Mouse (Mus musculus) heart, adult 18-20 months (tissue): ENCODE results near the gene Zfp691. TPM values are rescaled to one million over a fixed set of nuclear protein-coding genes. Genes with fewer than 3 reads are reported as not detected.

Experiments used
- DNase-seq, 2 experiments: peaks; one replicate each; pipeline ENCODE4 v3.0.0; 2021 to 2022; ENCODE audit warnings: mixed read lengths in 1 of 2
- long read RNA-seq, 2 experiments: library from polyadenylated mRNA; stranded (forward); transcript quantifications; one replicate each; pipeline ENCODE4 v2.0.0; 2021
- total RNA-seq, 2 experiments: library from RNA; stranded (reverse); gene quantifications; 2 replicates each; pipeline ENCODE4 v1.2.3; 2021

The Zfp691 gene
- 10 to 100 TPM; 20.0 to 23.4 TPM for total RNA-seq
- long read RNA-seq, experiment 1, transcript Zfp691-202 (2 exons, 1,588 nt): major isoform, 5 of 9 reads
- long read RNA-seq, experiment 1, partial matches to known transcripts: 0 of 9 reads
- long read RNA-seq, experiment 1, other reads (novel, unspliced or antisense): 1 of 9 reads
- long read RNA-seq, experiment 2, partial matches to known transcripts: 0 of 9 reads
- long read RNA-seq, experiment 2, other reads (novel, unspliced or antisense): 3 of 9 reads

DNA sequence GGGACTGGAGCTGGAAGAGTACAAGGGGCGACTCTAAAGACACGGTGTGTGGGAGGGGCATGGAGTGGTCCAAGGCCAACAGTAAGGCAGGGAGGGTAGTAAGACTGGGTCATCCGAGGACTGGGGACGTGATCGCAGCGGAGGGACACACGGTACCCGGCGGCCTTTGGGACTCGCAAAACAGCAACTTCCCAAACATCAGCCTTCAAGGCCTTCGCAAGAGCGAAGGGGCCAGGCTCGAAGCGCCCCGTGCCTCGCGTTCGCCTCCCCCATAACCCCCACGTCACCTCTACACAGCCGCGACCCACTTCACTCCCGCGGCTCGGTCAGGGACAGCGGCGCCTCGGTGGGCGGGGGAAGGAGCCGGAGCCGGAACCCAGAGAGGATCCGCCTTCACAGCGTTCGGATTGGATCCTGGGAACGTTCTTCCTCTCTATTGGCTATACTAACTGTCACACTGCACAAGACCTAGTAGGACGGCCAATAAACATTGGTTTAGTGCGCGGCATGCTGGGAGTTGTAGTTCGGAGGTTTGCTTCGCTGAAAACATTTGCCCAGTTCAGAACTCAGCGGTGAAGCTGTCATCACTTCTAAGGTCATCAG lies at the start of gene Zfp691:
Gene Zfp691, minus strand, starts transcription at position 345 of the 603 bp plus-strand sequence.
- peak; percentile 98 to 99 for DNase-seq

DNA sequence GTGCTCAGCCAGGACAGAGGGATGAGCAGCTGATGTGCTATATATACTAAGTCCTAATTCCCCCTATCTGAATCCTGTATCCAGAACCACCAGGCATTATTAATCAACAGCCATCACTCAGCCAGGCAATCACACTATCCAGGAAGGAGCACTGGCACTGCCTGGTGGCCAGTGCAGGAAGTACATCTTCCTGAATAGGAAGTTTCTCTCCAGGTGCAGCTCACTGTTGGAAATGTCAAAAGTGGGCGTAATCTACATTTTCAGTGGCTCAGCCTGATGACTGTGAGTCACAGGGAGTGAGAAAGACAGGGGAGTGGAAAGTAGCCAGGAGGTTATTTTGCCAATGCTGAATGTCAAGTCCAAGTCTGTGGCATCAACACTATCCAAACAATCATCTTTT lies 49.7 kb upstream of the Zfp691 start:
- DNase-seq: peak in 1 of 2 experiments; percentile 25

DNA sequence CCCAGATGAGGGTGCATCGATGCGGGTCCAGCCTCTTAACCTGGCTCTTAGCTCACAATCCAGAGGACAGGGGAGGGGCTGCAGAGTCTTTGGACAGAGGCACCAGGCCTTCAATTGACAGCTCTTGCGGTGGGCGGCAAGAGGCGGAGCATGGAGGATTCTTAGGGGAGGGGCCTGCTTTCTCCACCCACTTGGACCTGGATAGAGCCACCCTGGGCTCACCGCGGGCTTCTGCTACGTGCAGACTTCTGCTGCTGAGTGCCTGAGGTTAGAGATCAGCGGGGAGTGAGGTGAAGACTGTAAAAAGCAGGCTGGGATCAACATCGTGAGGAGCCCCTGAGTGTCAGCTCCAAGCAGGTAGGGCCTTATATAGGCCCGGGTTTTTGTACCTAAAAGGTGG lies 44.2 kb upstream of the Zfp691 start, which contains the start of gene Tmem269:
Gene Tmem269, minus strand, starts transcription at position 49 of the 400 bp plus-strand sequence.
- DNase-seq: no peak

DNA sequence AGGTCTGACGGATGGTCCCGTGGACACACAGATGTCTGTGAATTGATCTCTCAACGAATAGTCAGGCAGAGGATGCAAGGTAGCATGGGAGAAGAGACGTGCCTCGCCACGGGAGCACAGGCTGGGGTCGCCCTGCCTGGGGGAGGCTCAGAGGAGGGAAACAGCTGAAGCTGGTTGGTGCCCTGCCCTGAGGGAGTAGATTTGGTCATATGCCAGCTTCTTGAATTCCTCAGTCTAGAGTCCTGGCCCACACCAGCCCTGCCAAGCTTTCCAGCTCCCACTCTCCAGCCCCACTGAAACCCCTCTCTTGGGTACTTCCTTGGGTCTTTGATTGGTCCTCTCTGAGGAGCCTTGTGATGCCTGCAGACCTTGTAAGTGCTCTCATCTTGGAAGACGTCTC lies 42.7 kb upstream of the Zfp691 start:
- DNase-seq: no peak

DNA sequence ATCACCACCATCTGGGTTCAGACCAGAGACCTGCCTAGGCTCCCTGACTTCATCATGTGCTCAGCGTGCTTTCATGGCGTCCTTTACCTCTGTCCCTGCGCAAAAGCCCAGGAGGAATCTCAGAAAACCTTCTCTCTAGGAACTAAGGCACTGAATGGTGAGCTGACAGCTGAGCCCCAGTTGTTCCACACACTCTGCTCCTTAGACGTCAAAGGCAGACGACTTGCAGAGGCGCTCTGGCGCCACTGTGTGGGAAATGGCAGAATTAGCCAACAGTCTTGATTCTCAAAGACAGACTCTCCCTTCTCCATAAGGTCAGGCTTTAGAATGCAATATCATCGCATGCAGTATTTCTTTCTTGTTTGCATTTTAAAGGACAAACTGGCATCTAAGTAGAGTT lies 30.7 kb upstream of the Zfp691 start:
- peak; percentile 28 to 72 for DNase-seq

DNA sequence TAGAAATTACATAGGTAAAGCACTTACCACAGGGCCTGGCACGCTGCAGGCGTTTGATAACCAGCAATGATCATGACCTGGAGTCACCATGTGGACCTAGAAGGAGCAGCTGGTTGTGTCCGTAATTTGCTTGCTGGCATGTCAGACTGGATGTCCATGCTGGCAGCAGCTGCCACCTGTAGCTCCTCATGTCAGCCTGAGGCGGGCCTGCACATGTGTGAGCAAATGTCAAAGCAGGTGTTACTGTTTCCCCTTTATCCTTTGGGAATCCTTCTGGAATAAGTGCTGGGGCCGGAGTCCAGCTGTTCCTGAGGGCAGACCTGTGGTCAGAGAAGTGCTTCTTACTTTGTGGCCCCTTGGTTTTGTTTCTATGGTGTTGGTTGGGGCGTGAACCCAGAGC lies 24.1 kb upstream of the Zfp691 start:
- no peak for DNase-seq

DNA sequence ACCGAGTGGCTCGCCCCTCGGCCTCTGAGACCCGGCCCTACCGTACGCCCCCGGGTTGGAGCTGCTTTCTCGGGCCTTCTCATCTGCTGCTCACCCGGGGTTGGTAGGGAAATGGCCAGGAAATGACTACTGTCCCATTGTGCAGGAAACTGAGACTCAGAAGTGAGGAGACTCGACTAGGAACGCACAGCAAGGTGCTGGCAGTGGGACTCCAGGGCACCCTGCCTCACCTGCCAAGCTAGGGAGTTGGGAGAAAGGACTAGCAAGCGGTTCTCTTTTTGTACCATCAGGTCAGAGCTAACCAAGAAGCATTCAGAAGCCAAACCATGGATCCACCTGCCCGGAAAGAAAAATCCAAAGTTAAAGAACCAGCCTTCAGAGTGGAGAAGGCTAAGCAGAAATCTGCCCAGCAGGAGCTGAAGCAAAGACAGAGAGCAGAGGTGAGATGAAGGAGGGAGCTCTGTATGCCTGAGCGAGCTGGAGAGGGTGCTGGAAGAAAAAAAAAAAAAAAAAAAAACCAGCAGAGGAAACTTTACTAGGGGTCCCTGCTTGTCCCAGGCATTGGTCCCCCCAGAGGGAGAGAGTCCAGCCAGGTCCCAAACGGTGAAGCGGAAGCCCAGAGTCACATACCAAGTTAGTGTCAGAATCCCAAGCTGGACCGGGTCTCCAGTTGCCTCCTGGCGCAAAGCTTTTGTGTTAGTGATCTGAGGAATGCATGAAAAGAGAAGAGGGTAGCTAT lies 21.8 kb upstream of the Zfp691 start:
- DNase-seq: no peak

DNA sequence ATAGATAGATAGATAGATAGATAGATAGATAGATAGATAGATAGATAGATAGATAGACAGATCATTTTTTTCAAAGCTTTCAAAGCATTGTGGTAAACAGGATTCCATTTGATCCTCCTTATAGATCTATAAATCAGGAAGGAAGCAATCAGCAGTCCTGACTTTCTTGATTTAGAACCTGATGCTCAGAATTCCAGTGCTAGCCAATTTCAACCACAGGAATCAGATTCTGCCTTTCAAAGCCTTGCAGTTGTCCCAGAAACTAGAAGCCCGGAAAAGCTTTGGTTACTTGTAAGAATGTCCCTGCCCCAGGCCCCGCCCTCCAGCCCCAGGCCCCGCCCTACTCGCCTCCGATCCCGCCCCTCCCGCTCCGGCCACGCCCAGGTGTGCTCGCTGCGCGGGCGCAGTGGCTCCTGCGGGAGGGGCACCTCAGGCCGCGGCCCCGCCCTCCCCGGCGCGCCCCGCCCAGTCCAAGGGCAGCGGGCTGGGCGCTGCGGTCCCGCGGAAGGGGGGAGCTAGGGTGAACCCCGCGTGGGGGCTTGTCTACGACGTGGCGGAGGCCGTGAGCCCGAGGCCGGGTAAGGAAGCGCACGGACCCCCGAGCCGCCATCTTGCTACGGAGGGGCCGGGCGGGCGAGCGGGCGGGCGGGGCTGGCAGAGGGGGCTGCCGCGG lies 21.1 kb upstream of the Zfp691 start, which contains the start of gene Svbp:
Gene Svbp, plus strand, starts transcription at position 398 of the 673 bp plus-strand sequence.
- peak; percentile 87 to 91 for DNase-seq

DNA sequence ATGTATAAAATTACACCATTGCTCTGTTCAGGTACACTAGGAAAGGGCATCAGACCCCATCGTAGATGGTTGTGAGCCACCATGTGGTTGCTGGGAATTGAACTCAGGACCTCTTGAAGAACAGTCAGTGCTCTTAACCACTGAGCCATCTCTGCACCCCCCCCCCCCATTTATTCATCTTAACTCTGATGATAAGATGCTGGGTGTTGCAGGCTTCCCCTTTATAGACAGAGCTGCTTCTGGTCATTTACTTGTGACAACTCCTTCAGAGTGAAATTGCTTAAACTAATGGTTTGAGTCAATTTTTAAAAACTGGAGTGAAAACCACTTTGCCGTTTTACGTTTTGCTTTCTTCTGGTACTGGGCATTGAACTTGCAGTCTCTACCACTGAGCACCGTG lies 18.8 kb upstream of the Zfp691 start:
- no peak for DNase-seq

DNA sequence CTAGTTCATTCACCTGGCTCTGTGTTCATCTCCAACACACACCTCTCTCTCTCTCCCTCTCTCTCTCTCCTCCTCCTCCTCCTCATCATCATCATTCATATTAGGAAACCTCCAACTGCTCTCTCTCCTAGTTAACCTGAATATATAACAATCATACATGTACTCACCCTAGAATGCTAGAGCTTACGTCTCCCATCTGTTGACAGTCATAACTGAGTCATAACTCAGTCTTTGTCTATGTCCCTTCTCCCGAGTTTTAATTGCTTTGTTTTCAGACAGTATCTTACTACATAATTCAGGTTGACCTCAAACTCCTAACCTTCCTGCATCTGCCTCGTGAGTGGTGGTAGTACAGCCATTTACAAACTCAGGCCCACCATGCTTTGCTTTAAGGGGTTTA lies 17.3 kb upstream of the Zfp691 start:
- no peak for DNase-seq

DNA sequence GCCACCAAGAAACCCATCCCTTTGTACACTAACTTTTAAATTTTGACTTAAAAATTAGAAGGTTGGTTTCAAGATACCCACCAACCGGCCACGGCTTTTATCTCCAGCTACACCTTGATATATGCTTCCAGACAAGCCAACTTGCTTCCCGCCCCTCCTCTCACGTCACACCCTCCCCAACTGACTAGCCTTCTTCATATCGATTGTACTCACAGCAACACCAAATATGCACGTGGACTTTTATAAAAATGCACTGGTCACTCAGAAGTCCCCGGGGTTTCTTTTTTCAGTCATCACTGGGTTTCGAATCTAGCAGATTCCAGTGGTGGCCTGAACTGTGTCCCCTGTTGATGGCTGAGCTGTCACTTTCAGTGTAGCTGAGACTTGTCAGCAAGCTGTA lies 16.6 kb upstream of the Zfp691 start:
- no peak for DNase-seq

DNA sequence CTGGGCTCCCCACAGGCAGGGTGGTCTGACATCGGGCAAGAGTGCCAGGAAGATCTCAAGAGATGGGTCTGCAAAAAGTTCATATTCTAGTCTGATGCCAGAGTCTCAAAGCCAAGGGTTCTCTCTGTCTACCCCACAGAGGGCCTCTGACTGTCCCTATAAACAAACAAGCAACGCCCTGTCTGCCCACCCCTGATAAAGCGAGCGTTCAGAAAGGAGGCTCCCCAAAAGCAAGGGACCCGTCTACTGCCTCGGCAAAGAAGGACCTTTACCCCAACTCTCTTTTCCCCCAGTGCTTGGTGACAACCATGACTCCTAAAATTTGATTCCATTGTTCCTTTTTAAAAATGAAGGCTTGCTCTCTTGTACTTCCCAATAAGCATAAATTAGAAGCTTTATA lies 15.9 kb upstream of the Zfp691 start, which contains the start of gene Ermap:
Gene Ermap, minus strand, starts transcription at position 148 of the 400 bp plus-strand sequence.
- no peak for DNase-seq

DNA sequence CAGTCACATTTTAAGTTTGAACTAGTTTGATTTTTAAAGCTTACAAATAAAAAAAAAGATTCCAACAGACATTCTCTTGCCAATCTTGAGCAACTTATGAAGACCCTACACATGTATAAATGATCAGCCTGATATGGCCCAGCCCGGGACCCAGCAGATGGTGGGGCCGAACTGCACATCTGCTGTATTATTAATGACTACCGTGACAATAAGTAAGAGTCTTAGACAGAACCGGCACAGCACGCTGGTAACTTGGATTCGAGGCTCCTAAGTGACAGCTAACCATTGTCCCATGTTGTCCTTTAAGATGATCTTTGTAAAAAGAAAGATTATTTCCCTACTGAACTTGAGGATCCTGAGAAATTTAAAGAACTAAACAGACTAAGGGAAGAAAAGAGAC lies 15.4 kb upstream of the Zfp691 start:
- DNase-seq: no peak

DNA sequence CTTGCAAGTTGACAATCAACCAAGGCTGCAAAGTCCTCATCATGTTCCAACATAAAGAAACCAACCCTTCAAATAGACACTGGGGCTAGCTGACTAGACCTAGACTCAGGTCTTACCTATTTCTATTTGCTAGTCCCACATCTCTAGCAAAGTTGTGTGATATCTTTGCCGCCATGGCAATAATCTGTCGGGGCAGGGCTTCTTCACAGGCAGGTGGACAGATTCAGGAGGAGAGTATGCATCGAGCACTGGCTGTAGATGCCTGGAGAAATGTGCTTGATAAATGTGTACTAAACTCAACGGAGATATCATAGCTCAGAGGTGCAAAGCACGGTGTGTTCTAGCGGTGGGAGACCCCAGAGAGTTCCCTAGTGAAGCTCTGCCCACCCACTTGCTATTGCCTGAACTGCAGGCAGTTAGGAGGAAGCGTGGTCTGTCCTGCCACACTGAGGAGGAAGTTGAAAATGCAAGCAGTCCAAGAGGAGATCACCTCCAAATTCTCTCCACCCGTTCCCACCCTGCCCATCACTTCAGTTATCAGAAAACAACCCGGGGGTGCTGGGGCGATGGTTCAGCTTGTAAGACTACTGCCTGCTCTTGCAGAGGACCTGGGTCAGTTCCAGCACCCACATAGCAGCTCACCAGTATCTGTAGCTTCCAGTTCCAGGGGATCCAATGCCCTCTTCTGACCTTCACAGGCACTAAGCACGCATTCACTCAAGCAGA lies 14.2 kb upstream of the Zfp691 start:
- DNase-seq: no peak

DNA sequence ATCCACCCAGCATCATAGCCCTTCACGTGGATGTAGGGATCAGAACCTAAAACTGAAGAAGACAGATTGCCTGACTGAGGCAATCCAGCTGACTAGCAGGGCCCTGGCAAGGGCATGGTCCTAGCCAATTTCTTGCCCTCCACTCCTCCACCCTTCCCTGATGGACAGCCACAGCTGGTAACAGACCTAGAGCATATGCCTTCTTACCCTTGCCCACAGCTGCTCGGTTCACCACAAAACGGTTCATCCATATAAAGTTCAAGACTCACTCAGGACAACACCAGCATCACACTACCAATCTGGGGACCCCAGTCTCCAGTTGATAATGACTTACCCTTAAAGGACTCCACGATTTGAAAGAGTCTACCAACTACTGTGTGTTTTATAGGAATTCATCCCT lies 11.8 kb upstream of the Zfp691 start:
- DNase-seq: no peak

DNA sequence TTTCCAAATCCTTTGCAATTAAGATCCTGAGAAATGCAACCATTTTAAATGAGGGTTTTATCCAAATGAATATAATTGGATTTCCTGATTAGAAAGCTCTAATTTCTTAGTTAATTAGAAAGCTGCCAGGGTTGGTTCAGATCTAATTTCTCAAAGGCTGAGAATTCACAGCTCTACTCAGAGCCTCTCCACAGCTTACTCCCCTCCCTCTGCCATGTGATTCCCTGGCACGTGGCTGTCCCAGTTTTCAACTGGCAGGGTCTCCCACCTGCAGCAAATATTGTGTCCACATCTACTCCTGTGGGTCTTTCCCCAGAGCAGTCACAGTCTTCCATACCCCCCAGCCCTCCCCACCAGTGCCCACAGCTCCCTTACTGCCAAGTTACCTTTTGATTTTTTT lies 9.5 kb upstream of the Zfp691 start:
- no peak for DNase-seq

DNA sequence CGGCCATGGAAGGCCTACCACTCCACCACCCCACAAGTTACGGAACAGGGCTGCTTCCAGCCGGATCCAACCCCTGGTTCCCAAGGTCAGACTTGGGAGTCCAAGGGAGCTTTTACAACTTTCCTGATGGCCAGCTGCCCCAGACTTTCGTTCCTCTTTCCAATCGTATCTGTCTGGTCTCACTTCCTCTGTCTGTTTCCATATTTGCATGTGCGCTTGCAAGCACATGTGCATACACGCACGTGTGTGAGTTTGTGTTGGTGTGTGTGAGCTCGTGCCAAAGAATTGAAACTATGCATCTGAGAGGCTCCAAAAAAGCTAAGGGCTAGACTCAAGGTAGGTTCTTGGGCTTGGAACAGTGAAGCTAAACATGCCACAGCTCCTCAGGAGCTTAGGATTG lies 7.5 kb upstream of the Zfp691 start:
- DNase-seq: peak in 1 of 2 experiments; percentile 44

DNA sequence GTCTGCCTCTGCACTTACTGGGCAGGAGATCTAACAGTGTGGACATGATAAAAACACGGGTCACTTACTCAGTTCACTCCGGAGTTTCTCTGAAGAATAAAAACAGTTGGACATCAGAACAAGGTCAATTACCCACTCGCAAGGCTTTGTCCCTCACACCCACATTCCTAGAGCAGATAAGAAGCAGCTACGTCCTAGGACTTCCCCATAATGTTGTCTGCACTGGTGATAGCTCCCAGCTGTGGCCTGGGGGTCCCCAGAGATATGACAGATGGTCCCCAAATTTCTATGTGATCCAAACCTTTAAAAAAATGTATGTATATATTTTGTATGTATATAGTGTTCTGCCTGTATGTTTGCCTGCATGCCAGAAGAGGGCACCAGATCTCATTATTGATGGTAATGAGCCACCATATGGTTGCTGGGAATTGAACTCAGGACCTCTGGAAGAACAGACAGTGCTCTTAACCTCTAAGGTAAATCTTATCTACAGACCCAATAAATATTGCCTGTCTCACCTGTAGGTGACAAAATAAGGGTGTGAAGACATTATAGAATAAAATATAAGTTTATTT lies 6.2 kb upstream of the Zfp691 start:
- DNase-seq: no peak

DNA sequence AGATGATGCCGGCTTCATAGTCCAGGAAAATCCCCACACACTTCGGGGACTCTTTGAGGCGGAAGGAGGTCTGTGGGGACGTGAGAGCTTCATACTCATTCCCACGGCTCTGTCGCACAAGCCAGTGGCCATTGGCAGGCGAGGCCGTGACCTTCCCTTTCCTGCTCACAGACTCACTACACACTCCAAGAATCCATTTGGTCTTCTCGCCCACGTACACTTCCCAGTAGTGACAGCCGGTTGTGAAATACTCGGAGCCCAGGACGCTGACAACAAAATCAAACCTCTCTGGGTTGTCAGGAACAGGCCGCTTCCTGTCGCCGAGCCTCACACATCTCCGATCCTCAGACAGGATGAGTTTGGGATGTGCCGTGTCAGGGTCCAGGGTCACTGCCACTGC lies 4.3 kb upstream of the Zfp691 start:
- peak; percentile 49 to 69 for DNase-seq

DNA sequence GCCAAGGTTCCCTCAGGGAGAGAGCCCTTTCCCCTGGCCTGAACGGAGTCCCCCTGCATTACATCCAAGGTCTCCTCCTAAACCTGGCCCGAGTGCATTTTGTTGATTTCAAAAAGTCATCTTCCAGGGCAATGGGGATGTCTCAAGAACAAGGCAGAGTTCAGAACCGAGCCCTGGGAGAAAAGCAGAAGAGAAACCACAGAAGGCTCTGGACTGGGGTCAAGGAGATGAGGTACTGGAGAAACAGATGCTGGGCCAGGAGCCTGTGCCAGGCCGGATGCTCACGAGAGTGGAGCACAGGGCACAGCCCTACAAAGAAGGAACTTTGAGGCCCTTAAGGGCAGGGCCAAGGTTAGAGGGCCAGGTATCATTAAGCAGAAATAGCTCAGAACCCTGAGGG lies 3.7 kb upstream of the Zfp691 start:
- peak in 1 of 2 experiments; percentile 66 for DNase-seq

DNA sequence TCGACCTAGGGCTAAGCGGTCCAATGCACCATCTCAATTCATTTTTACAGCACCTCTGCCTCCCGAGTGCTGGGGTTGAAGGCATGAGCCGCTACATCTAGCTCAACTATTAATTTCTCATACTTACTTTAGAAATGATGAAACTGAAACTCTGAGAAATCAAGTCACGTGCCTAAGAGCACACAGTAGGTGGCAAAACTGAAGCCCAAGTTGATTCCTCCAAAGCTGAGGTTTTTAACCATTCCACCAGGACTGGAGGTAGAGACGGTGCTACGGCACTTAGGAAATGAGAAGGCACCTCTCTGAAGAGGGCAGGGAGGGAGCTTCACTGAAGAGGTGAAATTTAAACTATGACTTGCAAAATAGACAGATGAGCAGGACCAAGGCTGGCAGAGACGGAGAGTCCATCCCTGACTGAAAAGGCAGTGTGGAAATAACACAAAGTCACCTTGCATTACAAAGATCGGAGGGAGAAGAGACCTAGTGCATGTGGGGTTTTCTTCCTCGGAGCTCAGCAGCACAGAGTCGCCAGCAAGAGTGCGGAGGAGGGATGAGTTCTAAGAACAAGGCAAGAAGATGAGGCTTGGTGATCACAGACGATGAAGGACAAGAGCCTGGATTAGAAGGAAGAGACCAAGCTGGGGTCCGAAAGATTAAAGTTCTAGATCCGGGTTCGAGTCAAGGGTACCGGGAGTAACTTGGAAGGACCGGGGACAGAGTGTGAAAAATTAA lies 910 bp downstream of the Zfp691 start:
- DNase-seq: peak in 1 of 2 experiments; percentile 34
